Mouse (Mus musculus): ENCODE results near the gene Mast3.

DNA sequence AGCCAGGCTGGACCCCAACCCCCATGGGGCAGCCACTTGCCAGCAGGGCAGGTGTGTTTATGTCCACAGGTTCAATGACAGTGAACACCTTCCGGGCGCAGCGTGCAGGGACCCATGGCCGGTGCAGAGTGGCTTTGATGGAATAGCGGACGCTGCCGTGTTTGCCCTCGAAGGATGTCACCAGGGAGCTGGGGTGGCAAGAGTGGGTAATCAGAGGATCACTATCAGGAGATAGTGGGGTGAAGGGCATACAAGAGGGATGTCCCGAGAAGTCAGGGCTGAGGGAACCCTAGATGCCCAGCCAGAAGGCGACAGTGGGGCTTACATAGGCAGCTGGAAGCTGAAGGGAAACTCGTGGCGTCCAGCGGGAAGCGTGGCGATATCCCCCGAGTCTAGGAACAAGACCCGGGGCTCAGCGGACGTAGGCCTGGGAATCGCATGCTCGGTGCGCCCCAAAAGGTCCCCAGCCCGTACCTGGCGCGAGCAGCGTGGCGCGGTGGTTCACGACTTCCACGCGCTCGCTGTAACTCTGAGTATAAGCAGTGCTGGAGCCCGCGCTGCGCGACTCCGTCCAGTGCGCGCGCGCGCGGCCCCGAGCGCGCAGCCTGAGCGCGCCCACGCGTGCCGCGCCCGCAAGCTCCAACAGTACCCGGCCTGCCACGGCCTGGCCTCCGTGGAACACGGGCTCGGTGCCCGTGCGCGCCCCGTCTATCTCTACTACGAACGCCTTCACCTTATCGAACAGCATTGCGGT is 34.0 kb upstream of the Mast3 start:
- TF ChIP-seq POLR2A (IDR thresholded peaks at IDR 0.05; ENCODE audit: low read depth, low read length) (no peak), CTCF (IDR thresholded peaks at IDR 0.05; ENCODE audit: extremely low read depth, insufficient read length, insufficient replicate concordance, low read depth, low read length) (no peak)

Data from small intestine, adult 2 months (tissue).